Mouse (Mus musculus): ENCODE data around the gene Palld. TPM values are rescaled to one million over a fixed set of nuclear protein-coding genes. Genes with fewer than 3 reads are reported as not detected.

The Palld gene
- polyA plus RNA-seq, 1 experiment = 0.02 TPM

- H3K27me3 ChIP-seq (ENCODE audit: control insufficient read depth) = no peaks in the 10 kb centered on the region
- H3K36me3 ChIP-seq (ENCODE audit: control insufficient read depth) = peaks cover 3% of the 10 kb centered on the region
- H3K9me3 ChIP-seq (ENCODE audit: control insufficient read depth, low read length) = no peaks in the 10 kb centered on the region
- no peak for TF ChIP-seq GATA1 (IDR thresholded peaks at IDR 0.05; ENCODE audit: low read length)
- TF ChIP-seq TAL1 (IDR thresholded peaks at IDR 0.05; ENCODE audit: low read length) = no peak
- H3K4me3 ChIP-seq (replicated peaks) = no peak overlapping the region
- H3K4me1 ChIP-seq (ENCODE audit: control insufficient read depth) = no peaks in the 10 kb centered on the region
These were observed 362.5 kb downstream of the Palld start for GRCm38 (mm10) chr8:61539828-61540500.

- H3K4me3 ChIP-seq (replicated peaks) = no peak overlapping the region
- no peak for TF ChIP-seq TAL1 (IDR thresholded peaks at IDR 0.05; ENCODE audit: low read length)
- no peak for TF ChIP-seq GATA1 (IDR thresholded peaks at IDR 0.05; ENCODE audit: low read length)
These were observed 365.0 kb downstream of the Palld start for GRCm38 (mm10) chr8:61537471-61537870.

GRCm38 (mm10) chr8:61535472-61535871 lies 367.0 kb downstream of the Palld start:
- no peaks in the 10 kb centered on the region for H3K27me3 ChIP-seq (ENCODE audit: control insufficient read depth)
- TF ChIP-seq TAL1 (IDR thresholded peaks at IDR 0.05; ENCODE audit: low read length) (no peak), GATA1 (IDR thresholded peaks at IDR 0.05; ENCODE audit: low read length) (no peak)
- H3K9me3 ChIP-seq (ENCODE audit: control insufficient read depth, low read length) = no peaks in the 10 kb centered on the region
- no peaks in the 10 kb centered on the region for H3K4me1 ChIP-seq (ENCODE audit: control insufficient read depth)
- no peak overlapping the region for H3K4me3 ChIP-seq (replicated peaks)
- peaks cover 3% of the 10 kb centered on the region for H3K36me3 ChIP-seq (ENCODE audit: control insufficient read depth)

More at GRCm38 (mm10) chr8:61537471-61537870, 365.0 kb downstream of the Palld start:
- Histone ChIP-seq H3K36me3 (ENCODE audit: control insufficient read depth) (peaks cover 3% of the 10 kb centered on the region), H3K9me3 (ENCODE audit: control insufficient read depth, low read length) (no peaks in the 10 kb centered on the region), H3K27me3 (ENCODE audit: control insufficient read depth) (no peaks in the 10 kb centered on the region), H3K4me1 (ENCODE audit: control insufficient read depth) (no peaks in the 10 kb centered on the region)

- peaks cover 3% of the 10 kb centered on the region for H3K36me3 ChIP-seq (ENCODE audit: control insufficient read depth)
- H3K4me1 ChIP-seq (ENCODE audit: control insufficient read depth) = peaks cover 2% of the 10 kb centered on the region; the same call in 1 of the 2 replicates
- no peak overlapping the region for H3K4me3 ChIP-seq (replicated peaks)
- no peaks in the 10 kb centered on the region for H3K9me3 ChIP-seq (ENCODE audit: control insufficient read depth, low read length)
- H3K27me3 ChIP-seq (ENCODE audit: control insufficient read depth) = no peaks in the 10 kb centered on the region
- no peak for TF ChIP-seq TAL1 (IDR thresholded peaks at IDR 0.05; ENCODE audit: low read length)
- no peak for TF ChIP-seq GATA1 (IDR thresholded peaks at IDR 0.05; ENCODE audit: low read length)
These were observed 369.0 kb downstream of the Palld start for GRCm38 (mm10) chr8:61533356-61533926.

- peaks cover 2% of the 10 kb centered on the region; the same call in 1 of the 2 replicates for H3K4me1 ChIP-seq (ENCODE audit: control insufficient read depth)
- no peaks in the 10 kb centered on the region for H3K27me3 ChIP-seq (ENCODE audit: control insufficient read depth)
- TF ChIP-seq GATA1 (IDR thresholded peaks at IDR 0.05; ENCODE audit: low read length) = no peak
- TF ChIP-seq TAL1 (IDR thresholded peaks at IDR 0.05; ENCODE audit: low read length) = no peak
- H3K4me3 ChIP-seq (replicated peaks) = no peak overlapping the region
- H3K9me3 ChIP-seq (ENCODE audit: control insufficient read depth, low read length) = no peaks in the 10 kb centered on the region
- peaks cover 3% of the 10 kb centered on the region for H3K36me3 ChIP-seq (ENCODE audit: control insufficient read depth)
These were observed 369.7 kb downstream of the Palld start for GRCm38 (mm10) chr8:61532831-61533230.

- H3K27me3 ChIP-seq (ENCODE audit: control insufficient read depth) = no peaks in the 10 kb centered on the region
- H3K9me3 ChIP-seq (ENCODE audit: control insufficient read depth, low read length) = no peaks in the 10 kb centered on the region
- TF ChIP-seq GATA1 (IDR thresholded peaks at IDR 0.05; ENCODE audit: low read length) (no peak), TAL1 (IDR thresholded peaks at IDR 0.05; ENCODE audit: low read length) (no peak)
- H3K36me3 ChIP-seq (ENCODE audit: control insufficient read depth) = peaks cover 3% of the 10 kb centered on the region
- peaks cover 2% of the 10 kb centered on the region; the same call in 1 of the 2 replicates for H3K4me1 ChIP-seq (ENCODE audit: control insufficient read depth)
- no peak overlapping the region for H3K4me3 ChIP-seq (replicated peaks)
These were observed 370.3 kb downstream of the Palld start for GRCm38 (mm10) chr8:61531944-61532795.

GRCm38 (mm10) chr8:61528642-61529041 lies 373.8 kb downstream of the Palld start:
- TF ChIP-seq TAL1 (IDR thresholded peaks at IDR 0.05; ENCODE audit: low read length) (no peak), GATA1 (IDR thresholded peaks at IDR 0.05; ENCODE audit: low read length) (no peak)
- Histone ChIP-seq H3K27me3 (ENCODE audit: control insufficient read depth) (no peaks in the 10 kb centered on the region), H3K4me3 (replicated peaks) (no peak overlapping the region), H3K4me1 (ENCODE audit: control insufficient read depth) (peaks cover 2% of the 10 kb centered on the region; the same call in 1 of the 2 replicates), H3K36me3 (ENCODE audit: control insufficient read depth) (no peaks in the 10 kb centered on the region; the same call in 1 of the 2 replicates), H3K9me3 (ENCODE audit: control insufficient read depth, low read length) (no peaks in the 10 kb centered on the region)

- TF ChIP-seq TAL1 (IDR thresholded peaks at IDR 0.05; ENCODE audit: low read length) (no peak), GATA1 (IDR thresholded peaks at IDR 0.05; ENCODE audit: low read length) (no peak)
These were observed 374.3 kb downstream of the Palld start for GRCm38 (mm10) chr8:61528197-61528596.

GRCm38 (mm10) chr8:61527037-61527436 lies 375.5 kb downstream of the Palld start:
- H3K4me3 ChIP-seq (replicated peaks) = no peak overlapping the region
- no peaks in the 10 kb centered on the region for H3K9me3 ChIP-seq (ENCODE audit: control insufficient read depth, low read length)
- H3K4me1 ChIP-seq (ENCODE audit: control insufficient read depth) = peaks cover 2% of the 10 kb centered on the region; the same call in 1 of the 2 replicates
- no peaks in the 10 kb centered on the region; the same call in 1 of the 2 replicates for H3K36me3 ChIP-seq (ENCODE audit: control insufficient read depth)
- H3K27me3 ChIP-seq (ENCODE audit: control insufficient read depth) = no peaks in the 10 kb centered on the region
- TF ChIP-seq GATA1 (IDR thresholded peaks at IDR 0.05; ENCODE audit: low read length) = no peak

More at GRCm38 (mm10) chr8:61528197-61528596, 374.3 kb downstream of the Palld start:
- no peaks in the 10 kb centered on the region for H3K27me3 ChIP-seq (ENCODE audit: control insufficient read depth)
- peaks cover 2% of the 10 kb centered on the region; the same call in 1 of the 2 replicates for H3K4me1 ChIP-seq (ENCODE audit: control insufficient read depth)
- no peak overlapping the region for H3K4me3 ChIP-seq (replicated peaks)
- no peaks in the 10 kb centered on the region for H3K9me3 ChIP-seq (ENCODE audit: control insufficient read depth, low read length)
- no peaks in the 10 kb centered on the region; the same call in 1 of the 2 replicates for H3K36me3 ChIP-seq (ENCODE audit: control insufficient read depth)
